Mouse (Mus musculus): ENCODE data around the gene Nfkbie. TPM values are rescaled to one million over a fixed set of nuclear protein-coding genes. Genes with fewer than 3 reads are reported as not detected.

Nfkbie gene
- polyA plus RNA-seq, 1 experiment = 50.4 TPM

DNA sequence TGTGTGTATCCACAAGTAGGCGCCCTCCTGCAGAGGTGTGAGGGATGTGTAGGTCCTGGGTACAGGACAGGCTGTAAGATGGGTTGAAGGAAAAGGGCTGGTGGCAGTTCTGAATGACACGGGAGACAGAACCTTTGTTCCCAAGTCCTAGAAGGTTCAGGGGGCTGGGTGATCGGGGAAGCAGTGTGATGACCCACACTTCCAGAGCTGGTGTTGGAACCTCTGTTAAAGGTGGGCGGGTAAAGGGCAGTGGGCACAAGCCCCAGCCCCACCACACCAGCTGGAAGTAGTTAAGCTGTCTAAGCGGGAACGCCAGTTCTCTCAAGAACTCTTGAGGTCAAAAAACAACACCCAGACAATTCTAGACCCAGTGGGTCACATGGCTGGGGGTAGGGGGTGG lies 34.9 kb downstream of the Nfkbie start:
- Histone ChIP-seq H3K27ac (ENCODE audit: insufficient read depth, low read length) (no peak overlapping the region), H3K27me3 (ENCODE audit: control insufficient read depth, insufficient read depth, low read length) (no peaks in the 10 kb centered on the region), H3K36me3 (ENCODE audit: control insufficient read depth, insufficient read depth, low read length) (no peaks in the 10 kb centered on the region), H3K4me3 (ENCODE audit: extremely low read depth, insufficient read depth, insufficient read length) (no peak overlapping the region), H3K4me1 (ENCODE audit: control insufficient read depth, insufficient read depth, insufficient read length) (peaks cover 10% of the 10 kb centered on the region; the same call in 1 of the 2 replicates)
- no peak for DNase-seq (ENCODE audit: low read depth in 1 of 2, low spot score in 2 of 2)
- 95% methylated on average over 6 of the region's 6 CpGs for WGBS
- no peak for TF ChIP-seq POLR2A (IDR thresholded peaks at IDR 0.05; ENCODE audit: low read depth, low read length)
- no peak for TF ChIP-seq CTCF (IDR thresholded peaks at IDR 0.05; ENCODE audit: extremely low read depth, insufficient read depth, insufficient read length, insufficient replicate concordance)

DNA sequence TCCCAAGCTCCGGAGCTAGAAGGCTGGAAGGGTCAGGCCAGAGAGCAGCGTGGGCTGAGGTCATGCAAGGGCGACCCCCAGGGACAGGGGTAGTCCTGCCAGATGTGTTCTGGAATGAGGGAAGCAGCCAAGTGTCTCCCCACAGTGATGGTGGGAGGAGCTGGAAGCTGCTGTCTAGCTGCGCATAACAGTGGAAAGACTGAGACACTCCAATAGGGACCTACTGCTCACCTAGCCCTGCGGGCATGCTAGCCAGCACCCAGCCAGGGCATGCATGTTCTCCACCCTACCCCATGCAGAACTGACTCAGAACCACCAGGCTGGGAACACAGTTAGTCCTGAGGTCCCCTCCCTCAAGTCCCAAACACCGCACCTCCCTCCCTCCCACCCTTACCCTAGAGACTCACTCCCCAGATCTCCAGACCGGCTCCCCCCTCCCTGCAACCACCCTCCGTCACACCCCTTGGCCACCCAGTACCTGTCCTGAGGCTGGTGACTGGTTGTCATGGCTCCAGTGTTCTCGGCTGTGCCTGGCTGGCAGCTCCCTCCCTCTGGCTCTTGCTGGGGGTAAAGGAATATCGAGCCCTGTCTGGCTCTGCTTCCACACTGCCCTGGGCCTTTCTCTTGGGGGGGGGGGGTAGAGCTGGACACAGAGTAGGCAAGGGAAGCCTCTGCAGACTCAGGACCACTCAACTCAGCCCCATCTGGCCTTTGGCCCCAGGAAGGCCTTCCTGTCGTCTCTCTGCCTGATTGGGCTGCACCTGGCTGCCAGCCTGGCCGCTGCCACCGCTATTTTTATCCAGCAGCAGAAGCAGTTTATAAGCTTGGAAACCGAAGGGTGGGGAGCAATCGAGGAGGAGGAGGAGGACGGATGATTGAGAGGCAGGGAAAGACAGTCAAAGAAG lies 36.5 kb downstream of the Nfkbie start:
- Histone ChIP-seq H3K27ac (ENCODE audit: insufficient read depth, low read length) (peak overlapping the region; percentile 40), H3K4me1 (ENCODE audit: control insufficient read depth, insufficient read depth, insufficient read length) (peaks cover 14% of the 10 kb centered on the region; the same call in 1 of the 2 replicates), H3K4me3 (ENCODE audit: extremely low read depth, insufficient read depth, insufficient read length) (no peak overlapping the region), H3K36me3 (ENCODE audit: control insufficient read depth, insufficient read depth, low read length) (no peaks in the 10 kb centered on the region), H3K27me3 (ENCODE audit: control insufficient read depth, insufficient read depth, low read length) (no peaks in the 10 kb centered on the region)
- no peak for DNase-seq (ENCODE audit: low read depth in 1 of 2, low spot score in 2 of 2)
- TF ChIP-seq POLR2A (IDR thresholded peaks at IDR 0.05; ENCODE audit: low read depth, low read length) = no peak
- no peak for TF ChIP-seq CTCF (IDR thresholded peaks at IDR 0.05; ENCODE audit: extremely low read depth, insufficient read depth, insufficient read length, insufficient replicate concordance)
- WGBS = 52% methylated on average over 16 of the region's 16 CpGs

DNA sequence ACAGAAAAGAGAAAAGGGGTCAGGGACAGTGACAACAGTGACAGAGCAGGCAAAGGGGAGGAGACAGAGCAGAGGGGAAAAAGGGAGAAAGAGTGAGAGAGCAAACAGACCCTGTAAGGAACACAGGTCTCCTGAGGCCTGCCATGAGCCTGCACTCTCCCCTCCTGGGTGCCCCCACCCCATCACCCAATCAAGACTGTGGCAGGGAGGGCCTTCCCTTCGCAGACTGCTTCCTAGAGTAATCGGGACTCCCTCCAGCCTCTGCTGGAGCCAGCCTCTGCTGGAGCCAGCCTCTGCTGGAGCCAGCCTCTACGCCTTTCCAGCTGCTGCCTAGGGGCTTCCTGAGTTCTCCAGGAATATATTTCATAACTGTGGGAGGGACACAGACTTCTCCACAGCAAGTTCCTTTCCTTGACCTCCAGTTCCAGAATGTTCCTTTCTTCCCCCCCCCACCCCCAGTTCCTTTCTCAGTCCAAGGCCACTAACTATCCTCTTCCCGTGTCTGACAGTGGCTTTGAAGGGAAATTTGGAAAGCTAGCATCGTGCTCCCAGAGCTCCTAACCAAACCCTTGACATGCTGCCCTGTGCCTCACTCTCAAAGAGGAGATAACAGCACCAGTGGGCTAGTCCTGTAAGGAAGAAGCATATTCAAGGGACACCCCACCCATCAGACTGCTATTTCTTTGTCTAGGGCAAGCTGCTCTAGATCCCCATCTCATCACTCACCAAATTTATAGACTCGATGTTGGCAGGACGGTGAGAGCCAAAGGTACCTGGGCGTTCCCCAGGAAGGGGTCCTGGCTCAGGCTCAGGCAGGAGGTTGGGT lies 37.3 kb downstream of the Nfkbie start:
- Histone ChIP-seq H3K4me1 (ENCODE audit: control insufficient read depth, insufficient read depth, insufficient read length) (peaks cover 15% of the 10 kb centered on the region; the same call in 1 of the 2 replicates), H3K27ac (ENCODE audit: insufficient read depth, low read length) (peak overlapping the region; percentile 40), H3K27me3 (ENCODE audit: control insufficient read depth, insufficient read depth, low read length) (no peaks in the 10 kb centered on the region), H3K36me3 (ENCODE audit: control insufficient read depth, insufficient read depth, low read length) (no peaks in the 10 kb centered on the region), H3K4me3 (ENCODE audit: extremely low read depth, insufficient read depth, insufficient read length) (no peak overlapping the region)
- no peak for TF ChIP-seq CTCF (IDR thresholded peaks at IDR 0.05; ENCODE audit: extremely low read depth, insufficient read depth, insufficient read length, insufficient replicate concordance)
- no peak for TF ChIP-seq POLR2A (IDR thresholded peaks at IDR 0.05; ENCODE audit: low read depth, low read length)
- WGBS = 52% methylated on average over 8 of the region's 8 CpGs
- no peak for DNase-seq (ENCODE audit: low read depth in 1 of 2, low spot score in 2 of 2)

DNA sequence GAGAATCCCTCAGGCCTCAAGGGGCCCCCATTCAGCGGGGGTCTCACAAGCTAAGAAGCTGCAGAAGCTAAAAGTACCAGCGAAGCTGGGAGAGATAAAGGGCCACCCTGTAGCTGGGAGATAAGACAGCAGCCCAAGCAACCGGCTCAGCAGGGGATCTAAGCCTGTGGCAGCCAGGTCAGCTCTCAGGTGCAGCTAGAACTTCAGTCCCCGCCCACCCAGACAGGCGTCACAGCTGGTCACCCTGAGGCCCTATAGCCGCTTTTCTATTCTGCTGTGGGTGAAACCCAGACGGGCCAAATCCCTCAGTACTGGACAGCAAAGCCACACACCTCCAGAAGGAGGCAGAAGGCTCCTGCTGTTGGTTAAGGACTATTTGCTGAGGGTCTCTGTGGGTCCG lies 38.0 kb downstream of the Nfkbie start:
- 53% methylated on average over 8 of the region's 8 CpGs for WGBS
- Histone ChIP-seq H3K27ac (ENCODE audit: insufficient read depth, low read length) (peak overlapping the region; percentile 28), H3K27me3 (ENCODE audit: control insufficient read depth, insufficient read depth, low read length) (no peaks in the 10 kb centered on the region), H3K36me3 (ENCODE audit: control insufficient read depth, insufficient read depth, low read length) (no peaks in the 10 kb centered on the region), H3K4me3 (ENCODE audit: extremely low read depth, insufficient read depth, insufficient read length) (no peak overlapping the region), H3K4me1 (ENCODE audit: control insufficient read depth, insufficient read depth, insufficient read length) (peaks cover 15% of the 10 kb centered on the region; the same call in 1 of the 2 replicates)
- no peak for TF ChIP-seq CTCF (IDR thresholded peaks at IDR 0.05; ENCODE audit: extremely low read depth, insufficient read depth, insufficient read length, insufficient replicate concordance)
- no peak for TF ChIP-seq POLR2A (IDR thresholded peaks at IDR 0.05; ENCODE audit: low read depth, low read length)
- DNase-seq (ENCODE audit: low read depth in 1 of 2, low spot score in 2 of 2) = no peak

DNA sequence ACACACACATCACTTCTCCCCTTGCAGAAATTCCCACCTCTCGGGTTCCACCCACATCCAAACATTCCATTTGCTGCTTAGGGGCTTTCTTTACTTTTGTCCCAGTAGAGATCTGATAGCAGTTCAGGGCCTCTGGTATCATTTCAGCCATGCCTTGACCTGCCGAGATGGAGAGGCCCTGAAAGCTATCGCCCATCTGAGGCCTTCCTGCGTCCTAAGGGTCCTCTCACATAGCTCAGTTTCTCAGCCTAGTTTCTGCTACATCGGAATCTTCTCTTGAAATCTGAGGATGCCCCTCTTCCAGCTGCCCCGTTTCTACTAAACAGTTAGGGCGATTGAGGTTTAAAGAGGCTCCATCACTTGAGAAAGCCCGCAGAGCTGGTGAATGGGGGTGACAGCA lies 38.7 kb downstream of the Nfkbie start:
- Histone ChIP-seq H3K36me3 (ENCODE audit: control insufficient read depth, insufficient read depth, low read length) (no peaks in the 10 kb centered on the region), H3K4me1 (ENCODE audit: control insufficient read depth, insufficient read depth, insufficient read length) (peaks cover 15% of the 10 kb centered on the region; the same call in 1 of the 2 replicates), H3K4me3 (ENCODE audit: extremely low read depth, insufficient read depth, insufficient read length) (no peak overlapping the region), H3K27me3 (ENCODE audit: control insufficient read depth, insufficient read depth, low read length) (no peaks in the 10 kb centered on the region), H3K27ac (ENCODE audit: insufficient read depth, low read length) (peak overlapping the region; percentile 19; the same call in 1 of the 2 replicates)
- no peak for DNase-seq (ENCODE audit: low read depth in 1 of 2, low spot score in 2 of 2)
- TF ChIP-seq POLR2A (IDR thresholded peaks at IDR 0.05; ENCODE audit: low read depth, low read length) = no peak
- TF ChIP-seq CTCF (IDR thresholded peaks at IDR 0.05; ENCODE audit: extremely low read depth, insufficient read depth, insufficient read length, insufficient replicate concordance) = no peak
- WGBS = 59% methylated on average over 8 of the region's 8 CpGs

DNA sequence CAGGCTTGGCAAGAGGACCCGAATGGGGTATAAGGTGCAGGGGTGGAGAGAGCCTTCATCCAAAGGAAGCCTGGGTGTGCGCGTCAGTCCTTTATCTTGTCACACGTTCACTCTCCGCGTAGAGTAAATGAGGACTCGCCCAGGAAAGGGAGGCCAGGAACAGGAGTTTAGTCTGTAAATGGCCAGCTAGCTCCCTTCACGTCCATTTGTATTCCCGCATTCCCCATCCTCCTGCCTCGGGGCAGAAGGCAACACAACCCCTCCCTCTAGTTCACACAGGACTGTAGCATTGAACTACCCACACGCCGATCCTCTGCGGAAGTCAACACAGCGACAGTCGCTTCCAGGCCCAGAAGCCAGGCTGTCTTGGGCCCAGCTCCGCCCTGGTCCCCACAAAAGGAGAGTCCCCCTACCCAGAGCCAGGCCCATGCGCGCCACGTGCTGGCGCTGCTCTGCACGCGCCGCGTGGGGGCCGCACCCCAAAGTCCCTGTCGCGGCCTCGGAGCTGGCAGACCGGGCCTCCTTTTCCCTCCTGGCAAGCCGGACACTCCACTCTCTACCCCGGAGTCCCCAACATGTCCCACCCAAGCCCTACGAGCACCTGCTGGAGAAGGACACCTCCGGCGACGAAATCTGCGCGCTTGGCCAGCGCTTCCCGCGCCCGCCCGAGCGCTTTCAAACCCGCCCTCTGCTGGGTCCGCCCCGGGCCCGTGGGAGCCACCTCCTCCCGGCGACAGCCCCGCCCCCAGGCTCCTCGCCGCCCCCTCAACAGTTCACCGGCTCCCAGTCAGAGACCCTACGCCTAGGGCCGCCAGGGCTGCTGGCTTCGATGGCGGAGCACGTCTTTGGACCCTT lies 39.6 kb downstream of the Nfkbie start:
- Histone ChIP-seq H3K27me3 (ENCODE audit: control insufficient read depth, insufficient read depth, low read length) (no peaks in the 10 kb centered on the region), H3K36me3 (ENCODE audit: control insufficient read depth, insufficient read depth, low read length) (no peaks in the 10 kb centered on the region), H3K4me1 (ENCODE audit: control insufficient read depth, insufficient read depth, insufficient read length) (peaks cover 18% of the 10 kb centered on the region; the same call in 1 of the 2 replicates), H3K27ac (ENCODE audit: insufficient read depth, low read length) (peak overlapping the region; percentile 50), H3K4me3 (ENCODE audit: extremely low read depth, insufficient read depth, insufficient read length) (peak overlapping the region; percentile 68)
- under 1% methylated on average over 55 of the region's 58 CpGs for WGBS
- TF ChIP-seq POLR2A (IDR thresholded peaks at IDR 0.05; ENCODE audit: low read depth, low read length) = no peak
- no peak for TF ChIP-seq CTCF (IDR thresholded peaks at IDR 0.05; ENCODE audit: extremely low read depth, insufficient read depth, insufficient read length, insufficient replicate concordance)
- DNase-seq (ENCODE audit: low read depth in 1 of 2, low spot score in 2 of 2) = peak in 1 of 2 experiments; percentile 71

Measured in spleen, adult 2 months (tissue).